Mouse (Mus musculus): ENCODE data around the gene Bicdl2.

Bicdl2 gene

GRCm38 (mm10) chr17:23717003-23717402, 56.7 kb downstream of the Bicdl2 start:
- DNase-seq (ENCODE audit: low spot score), result no peak

All from testis, postnatal 14 days (tissue).